Mouse (Mus musculus) C2C12 (cell line): ENCODE results near the gene Npr2.

ENCODE experiments used
- CTCF ChIP-seq: IDR thresholded peaks from one replicate; pipeline ENCODE4 v1.5.1; 2011; ENCODE audit not compliant: control insufficient read depth, insufficient read depth, insufficient read length
- FOSL1 ChIP-seq: IDR thresholded peaks from one replicate; pipeline ENCODE4 v1.8.0; 2011; ENCODE audit warnings: mild to moderate bottlenecking, low read length; ENCODE audit not compliant: poor library complexity, insufficient read depth, severe bottlenecking
- MYOG ChIP-seq: IDR thresholded peaks from one replicate; pipeline ENCODE4 v1.6.1; 2011; ENCODE audit not compliant: control insufficient read depth, insufficient read length; ENCODE audit errors: extremely low read depth
- USF1 ChIP-seq: IDR thresholded peaks from one replicate; pipeline ENCODE4 v1.6.1; 2011; ENCODE audit warnings: low read depth, mild to moderate bottlenecking, control low read depth, moderate library complexity

DNA sequence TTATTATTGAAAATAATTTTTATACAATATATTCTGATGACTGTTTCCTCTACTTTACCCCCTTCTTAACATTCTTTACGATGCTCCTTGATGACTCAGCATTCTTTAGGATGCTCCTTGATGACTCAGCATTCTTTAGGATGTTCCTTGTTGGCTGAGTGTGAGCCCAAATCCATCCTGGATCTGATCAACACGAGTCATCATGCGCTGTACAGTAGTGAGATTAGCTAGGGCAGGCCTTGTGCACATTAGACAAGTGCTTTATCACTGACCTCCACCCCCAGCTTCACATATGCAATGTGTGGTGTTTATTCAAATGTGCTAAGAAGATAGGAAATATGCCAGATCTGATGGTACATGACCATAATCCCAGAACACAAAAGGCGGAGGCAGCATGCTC lies 33.5 kb upstream of the Npr2 start:
- TF ChIP-seq MYOG (no peak), CTCF (no peak), USF1 (no peak), FOSL1 (no peak)
